Mouse (Mus musculus) layer of hippocampus, postnatal 36 days (tissue): ENCODE data around the gene Gm44511. TPM values are rescaled to one million over a fixed set of nuclear protein-coding genes. Genes with fewer than 3 reads are reported as not detected.

Source experiments
- DNase-seq, 2 experiments: peaks; one replicate each; pipeline ENCODE4 v3.0.0; 2022
- total RNA-seq, 2 experiments: library from RNA; stranded (reverse); gene quantifications; 2 replicates each; pipeline ENCODE4 v1.2.3; 2021

The Gm44511 gene
- total RNA-seq, result not detected

DNA sequence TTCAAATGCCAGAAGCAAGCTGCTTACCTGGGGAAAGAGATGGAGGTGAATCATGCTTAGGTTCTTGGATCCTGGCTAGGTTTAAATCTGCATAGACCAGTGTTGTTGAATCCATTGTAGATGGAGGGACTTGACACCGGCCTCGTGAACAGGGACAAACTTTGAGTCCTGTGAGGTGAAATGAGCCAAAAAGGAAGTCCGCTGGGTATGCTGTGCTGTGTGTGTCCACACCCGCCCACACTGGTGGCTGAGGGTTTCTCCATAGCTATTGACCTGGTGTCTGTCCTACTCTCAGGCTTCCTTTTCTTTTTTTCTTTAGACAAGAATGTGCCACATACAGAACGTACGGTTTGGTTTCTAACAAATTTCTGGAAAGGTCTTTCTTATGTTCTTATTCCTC, at the start of gene Gm44511, which contains the start of gene Klrb1b:
Gm44511 (minus strand) TSS at position 184 of the 400 bp plus-strand sequence.
Klrb1b (minus strand) TSS at position 200 of the 400 bp plus-strand sequence.
- no peak for DNase-seq

DNA sequence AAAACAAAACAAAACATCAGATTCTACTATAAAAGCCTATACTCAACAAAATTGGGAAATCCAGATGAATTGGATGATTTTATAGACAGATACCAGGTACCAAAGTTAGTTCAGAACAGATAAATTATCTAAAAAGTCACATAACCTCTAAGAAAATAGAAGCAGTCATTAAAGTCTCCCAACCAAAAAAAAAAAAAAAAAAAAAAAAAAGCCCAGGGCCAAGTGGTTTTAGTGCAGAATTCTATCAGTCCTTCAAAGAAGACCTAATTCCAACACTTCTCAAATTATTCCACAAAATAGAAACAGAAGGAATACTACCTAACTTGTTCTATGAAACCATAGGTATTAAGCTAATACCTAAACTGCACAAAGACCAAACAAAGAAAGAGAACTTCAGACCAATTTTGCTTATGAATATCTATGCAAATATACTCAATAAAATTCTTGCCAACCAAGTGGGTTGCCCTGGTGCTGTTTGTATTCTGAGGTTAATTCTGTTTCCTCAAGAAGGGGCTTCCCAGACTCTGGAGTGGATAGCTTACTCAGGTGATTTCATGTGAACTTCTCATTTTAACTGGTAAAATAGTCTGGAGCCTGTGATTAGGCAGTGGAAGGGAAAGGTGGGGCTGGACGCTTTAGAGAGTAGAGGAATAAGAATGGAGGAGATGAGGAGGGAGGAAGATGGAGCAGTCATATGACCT, 45.9 kb upstream of the Gm44511 start:
- no peak for DNase-seq

DNA sequence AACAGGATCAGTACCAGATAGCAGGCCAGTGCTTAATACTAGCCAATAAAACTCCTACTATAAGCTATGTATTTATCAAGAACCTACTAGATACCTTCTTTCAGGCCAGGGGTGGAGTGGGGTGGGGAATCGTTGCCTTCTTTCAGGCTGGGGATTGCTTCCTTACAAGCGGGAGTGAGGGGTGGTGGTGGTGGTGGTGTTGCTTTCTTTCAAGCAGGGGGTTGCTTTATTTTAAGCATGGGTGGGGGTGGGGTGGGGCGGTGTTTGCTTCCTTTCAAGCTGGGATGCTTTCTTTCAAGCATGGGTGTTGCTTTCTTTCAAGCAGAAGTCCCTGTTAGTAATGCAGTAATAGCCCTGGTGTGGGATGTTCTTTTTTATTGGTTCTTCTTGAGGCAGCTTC, 42.7 kb upstream of the Gm44511 start:
- no peak for DNase-seq

DNA sequence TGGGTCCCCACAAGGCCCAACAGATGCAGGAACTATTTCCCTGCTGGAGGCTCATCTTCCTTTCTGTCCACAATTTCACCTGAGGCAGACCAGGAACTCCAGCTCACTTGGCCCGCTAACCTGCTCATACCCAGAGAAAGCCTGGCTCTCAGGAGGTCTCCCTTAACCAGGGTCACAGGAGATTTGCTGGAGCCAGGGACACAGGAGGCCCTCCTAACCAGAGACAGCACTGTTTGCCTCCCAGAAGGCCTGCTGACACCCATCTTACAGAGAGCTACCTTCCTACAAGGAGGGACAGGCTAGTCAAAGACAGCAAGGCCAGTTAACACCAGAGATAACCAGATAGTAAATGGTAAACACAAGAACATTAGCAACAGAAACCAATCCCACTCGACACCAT, 31.9 kb upstream of the Gm44511 start:
- no peak for DNase-seq

DNA sequence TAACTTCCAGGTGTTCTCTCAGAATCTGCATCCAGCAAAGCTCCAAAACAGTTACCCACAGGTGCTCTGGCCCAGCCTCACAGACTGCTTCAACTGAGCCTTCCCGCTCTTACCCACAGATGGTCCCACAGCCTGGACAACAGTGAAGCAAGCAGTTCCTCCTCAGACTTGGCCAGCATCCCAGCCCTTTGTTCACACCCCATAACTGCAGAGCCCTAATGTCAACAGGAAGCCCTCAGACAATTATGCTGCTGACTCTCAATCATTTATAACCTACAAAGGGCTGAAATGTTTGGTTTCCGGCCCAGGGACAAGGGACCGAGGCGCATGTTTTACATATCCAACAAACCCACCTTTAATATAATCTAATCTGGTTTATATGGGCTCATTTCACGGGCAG, 30.1 kb upstream of the Gm44511 start:
- DNase-seq, result peak; percentile 49 to 59

DNA sequence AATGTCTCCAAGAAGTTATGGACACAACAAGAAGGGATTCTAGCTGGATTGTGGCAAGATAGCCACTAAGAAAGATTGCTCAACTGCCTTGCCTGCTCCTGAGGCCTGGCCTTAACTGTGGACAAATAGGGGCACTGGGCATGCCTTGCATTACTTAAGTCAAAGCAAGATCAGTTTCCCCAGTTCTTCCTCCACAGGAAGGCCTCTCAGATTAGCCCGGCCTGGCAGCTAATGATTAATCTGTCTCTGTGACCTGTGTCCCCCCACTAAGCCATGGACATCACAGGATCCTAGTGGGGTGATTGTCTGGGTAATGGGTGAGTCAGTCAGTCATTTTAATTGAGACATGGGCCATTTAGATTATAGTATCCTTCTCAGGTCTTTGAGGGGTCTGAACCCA, 29.4 kb upstream of the Gm44511 start:
- DNase-seq, result no peak

DNA sequence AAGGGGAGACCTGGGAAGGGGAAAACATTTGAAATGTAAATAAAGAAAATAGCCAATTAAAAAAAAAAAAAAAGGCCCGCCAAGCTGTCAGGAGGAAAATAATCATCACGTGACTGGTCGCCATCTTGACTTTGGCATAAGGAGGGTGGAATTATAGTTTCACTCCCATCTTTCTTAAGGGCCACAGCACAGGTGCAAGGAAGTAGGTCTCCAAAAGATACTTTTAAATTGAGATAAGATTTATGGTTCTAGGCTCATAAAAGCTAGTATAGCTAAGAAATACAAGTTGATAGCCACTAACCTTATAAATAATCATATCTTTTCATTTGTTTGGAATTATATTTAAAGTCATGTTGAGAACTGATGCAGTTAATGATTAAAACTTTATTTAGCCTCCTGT, 28.8 kb upstream of the Gm44511 start:
- no peak for DNase-seq

DNA sequence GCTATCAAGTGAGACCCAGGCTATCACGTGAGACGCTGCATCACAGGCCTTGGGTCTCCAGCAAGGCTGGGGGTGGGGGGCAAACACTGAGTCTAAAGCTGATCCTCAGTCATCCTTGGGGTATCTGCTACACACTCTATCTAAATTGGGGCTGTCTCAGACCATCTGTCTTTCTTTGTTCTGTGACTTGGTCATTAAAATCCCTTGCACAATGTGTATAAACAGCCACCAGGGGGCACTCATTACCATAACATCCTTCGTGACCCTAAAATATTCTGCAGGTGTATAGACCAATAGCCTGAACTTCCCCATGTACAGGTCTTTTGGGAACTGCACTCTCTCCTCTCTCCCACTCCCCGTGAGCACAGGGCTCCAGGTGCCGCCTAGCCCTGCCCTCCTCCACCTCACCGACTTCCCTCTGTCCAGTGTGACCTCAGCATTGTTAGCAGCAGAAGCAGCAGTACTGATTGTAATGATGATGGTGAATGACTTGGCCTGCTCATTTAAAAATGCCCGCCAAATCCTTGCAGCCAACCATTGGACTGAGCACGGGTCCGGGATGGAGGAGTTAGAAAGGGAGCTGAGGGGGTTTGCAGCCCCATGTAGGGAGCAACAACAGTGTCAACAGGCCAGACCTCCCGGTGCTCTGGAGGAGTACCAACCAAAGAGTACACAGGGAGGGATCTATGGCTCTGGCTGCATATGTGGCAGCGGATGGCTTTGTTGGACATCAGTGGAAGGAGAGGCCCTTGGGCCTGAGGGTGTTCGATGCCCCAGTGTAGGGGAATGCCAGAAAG, 28.1 kb upstream of the Gm44511 start:
- DNase-seq, result peak; percentile 52 to 54

DNA sequence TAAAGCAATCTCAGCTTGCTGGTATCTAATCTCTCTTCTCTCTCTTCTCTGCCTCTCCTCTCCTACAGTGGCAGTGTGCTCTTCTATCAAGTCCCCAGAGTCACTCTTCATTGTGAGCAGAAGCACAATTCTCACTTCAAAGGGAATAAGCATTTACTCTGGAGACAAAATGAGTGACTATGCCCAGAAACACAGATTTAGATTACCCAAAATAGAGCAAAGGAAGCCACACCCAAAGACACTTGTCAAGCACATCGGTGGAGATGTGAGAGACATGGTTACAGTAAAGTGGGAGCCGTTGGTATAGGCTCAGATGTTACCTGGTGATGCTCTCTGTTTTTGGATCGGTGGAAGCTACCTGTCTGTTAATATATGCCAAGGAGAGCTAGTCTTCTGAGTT, 26.7 kb upstream of the Gm44511 start:
- no peak for DNase-seq

DNA sequence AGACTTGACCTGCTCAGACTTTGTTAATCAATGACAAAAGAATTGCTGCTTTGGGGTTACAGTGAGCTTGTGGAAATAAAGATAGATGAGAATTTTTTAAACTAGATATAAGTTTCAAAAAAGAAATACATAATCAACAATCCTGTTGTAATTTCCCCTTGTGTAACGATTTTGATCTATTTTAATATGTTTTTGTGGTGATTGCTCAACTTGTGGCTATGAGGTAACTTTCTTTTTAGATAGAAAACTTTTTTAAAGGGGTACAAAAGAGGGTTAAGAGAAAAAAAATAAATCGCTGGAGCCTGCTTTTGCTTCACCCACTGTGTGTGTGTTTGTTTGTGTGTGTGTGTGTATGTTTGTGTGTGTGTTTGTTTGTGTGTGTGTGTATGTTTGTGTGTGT, 25.0 kb upstream of the Gm44511 start:
- DNase-seq, result no peak

DNA sequence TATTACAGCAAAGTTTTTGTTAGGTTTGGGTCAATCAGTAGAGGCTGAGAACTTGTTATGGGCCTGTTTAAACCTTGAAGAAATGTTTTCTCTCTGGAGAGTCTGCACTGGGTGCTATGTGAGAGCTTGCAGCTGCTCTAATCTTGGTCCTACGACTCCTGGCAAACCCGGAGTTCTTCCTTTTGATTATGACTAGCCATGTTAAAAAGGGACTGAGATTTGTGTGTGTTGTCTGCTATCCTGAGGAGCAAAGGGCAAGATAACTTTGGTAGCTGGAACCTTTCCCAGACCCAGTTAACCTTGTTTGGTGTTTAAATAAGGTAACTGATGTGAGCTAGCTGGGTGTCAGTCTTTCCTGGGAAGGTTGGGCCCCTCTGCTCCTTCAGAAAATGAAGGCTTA, 24.6 kb upstream of the Gm44511 start:
- no peak for DNase-seq

DNA sequence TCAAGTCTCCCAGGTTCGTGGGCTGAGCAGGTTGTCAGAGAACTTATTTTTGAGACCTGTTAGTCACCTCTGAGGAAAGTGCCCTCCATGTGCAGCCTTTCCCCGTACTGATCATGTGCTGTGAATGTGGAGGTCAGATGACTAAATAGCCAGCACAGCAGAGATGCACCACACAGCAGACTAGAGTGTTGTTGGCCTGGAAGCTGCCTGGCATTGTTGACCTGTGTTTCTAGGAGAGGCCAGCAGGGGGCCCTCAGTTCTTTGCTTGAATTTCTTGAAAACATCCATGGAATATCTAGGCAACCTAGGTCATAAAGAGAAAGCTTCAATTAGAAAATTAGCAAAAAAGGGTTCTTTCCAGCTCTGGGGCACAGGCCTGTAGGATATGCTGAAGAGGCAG, 23.8 kb upstream of the Gm44511 start:
- DNase-seq, result peak; percentile 11 to 23

DNA sequence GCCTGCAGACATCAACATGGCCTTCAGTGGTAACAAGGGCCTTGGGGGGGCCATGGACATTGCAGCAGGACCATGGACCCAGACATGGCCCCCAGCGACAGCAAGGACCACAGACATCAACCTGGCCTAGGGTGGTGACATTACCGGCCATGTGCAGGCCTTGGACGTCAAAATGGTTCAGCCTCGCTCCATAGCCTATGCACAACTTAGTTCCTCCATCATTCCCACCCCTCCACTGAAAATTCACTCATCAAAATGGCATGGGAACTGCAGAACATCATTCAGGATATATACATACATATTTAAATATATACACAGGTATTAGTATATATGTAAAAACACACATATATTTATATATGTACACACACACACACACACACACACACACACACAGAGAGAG, 21.3 kb upstream of the Gm44511 start:
- DNase-seq, result no peak

DNA sequence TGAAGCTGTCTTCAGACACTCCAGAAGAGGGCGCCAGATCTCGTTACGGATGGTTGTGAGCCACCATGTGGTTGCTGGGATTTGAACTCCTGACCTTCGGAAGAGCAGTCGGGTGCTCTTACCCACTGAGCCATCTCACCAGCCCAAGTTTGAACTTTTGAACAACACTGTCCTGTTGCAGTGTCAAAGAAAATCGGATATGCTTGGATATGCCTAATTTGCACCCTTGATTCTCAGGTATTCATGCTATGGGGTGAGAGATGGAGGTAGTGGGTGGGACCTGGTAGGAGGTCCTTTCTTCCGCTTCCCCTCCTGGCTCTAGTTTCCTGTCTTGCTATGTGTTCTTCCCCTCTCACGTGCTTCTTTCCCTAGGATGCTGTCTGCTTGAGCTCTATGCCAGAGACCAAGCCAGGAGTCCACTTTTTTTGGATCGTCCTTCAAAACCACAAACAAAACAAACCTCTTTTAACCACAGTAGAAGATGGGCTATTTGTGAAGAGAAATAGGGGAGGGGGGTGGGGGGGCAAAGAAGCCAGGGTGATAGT, 20.0 kb upstream of the Gm44511 start:
- no peak for DNase-seq

DNA sequence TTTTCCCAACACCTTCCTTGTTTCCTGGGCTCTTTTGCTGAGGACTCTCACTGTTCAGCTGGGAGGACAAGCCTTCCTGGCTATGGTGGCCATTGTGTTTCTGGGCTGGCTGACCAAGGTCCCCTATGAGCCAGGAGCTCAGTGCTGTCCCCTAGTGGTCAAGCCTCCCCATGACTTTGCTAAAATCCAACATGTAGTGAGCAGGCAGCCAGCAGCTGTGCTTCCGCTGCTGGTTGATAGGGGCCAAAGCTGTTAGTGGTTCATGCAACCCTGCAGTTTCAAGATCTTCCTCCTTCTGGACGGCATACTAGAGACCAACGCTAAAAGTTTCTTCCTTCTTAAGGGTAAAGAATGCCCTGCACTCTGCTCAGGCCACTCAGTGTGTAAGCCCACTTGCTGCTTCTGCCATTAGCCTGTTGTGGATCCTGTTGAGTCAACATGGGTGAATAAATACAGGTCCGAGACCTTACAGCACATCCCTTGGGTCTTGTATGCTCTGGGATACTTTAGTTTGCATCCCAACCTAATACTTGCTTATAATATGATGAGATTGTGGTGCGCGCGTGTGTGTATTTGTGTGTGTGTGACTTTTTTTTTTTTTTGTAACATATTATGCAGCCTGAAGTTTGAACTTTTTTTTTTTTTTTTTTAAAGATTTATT, 19.3 kb upstream of the Gm44511 start:
- DNase-seq, result peak; percentile 73 to 75

DNA sequence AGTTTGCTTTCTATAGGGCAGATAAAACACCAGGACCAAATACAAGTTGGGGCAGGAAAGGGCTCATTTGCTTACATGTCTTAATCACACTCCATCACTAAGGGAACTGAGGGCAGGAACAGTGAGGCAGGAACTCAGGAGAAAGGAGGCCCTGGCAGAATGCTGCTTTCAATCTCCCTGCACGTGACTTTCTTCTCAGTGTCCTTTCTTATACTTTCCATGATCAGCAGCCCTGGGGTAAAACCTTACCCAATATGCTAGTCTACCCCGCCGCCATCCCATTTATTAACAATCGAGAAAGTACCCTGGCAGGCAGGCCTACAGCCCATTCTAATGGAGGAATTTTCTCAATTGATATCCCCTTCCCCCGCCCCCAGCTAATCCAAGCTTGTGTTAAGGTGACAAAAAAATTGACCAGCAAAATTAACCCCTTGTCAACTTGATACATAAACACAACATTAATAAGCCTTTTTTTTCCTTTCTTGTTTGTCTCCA, 18.5 kb upstream of the Gm44511 start:
- no peak for DNase-seq

DNA sequence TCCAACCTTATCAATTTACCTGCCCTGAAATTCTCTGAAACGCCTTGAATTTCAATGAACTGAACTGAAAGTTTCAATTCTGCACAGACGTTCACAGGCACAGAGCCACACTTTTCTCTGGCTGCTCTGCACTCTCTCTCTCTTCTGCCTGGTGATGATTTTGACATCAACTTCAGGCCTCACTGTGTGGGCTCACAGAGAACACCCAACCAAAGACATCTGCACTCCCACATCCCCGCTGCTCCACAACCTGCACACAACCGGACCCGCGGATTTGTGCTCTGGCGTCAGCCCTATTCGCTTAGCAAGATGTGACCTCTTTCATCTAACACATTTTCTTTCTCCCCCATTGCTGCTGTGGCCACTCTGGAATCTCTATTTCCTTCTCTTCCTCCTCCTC, 18.0 kb upstream of the Gm44511 start:
- peak; percentile 10 to 31 for DNase-seq

DNA sequence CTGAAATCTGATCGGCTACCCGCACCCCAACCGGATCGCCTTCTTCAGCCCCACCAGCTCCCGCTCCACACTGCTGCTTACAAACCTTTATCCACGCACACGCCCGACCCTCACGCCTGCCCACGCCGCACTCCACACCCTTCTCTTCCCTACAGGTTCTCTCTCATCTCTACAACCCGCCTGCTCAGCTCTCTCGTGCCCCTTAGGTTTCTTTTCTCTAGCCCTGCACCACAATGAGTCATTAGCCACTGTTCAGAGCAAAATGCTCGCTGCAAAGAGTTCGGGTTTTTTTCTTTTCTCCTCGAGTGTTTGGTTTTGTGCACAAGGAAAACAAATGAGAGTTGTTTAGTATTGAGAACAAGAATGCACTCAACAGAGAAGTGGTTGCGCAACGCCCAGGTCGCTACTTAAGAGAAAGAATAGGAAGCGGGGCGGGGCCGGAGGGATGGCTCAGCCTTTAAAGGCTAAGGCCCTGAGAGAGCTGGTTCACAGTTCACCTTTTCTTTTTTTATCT, 17.4 kb upstream of the Gm44511 start:
- DNase-seq, result no peak

DNA sequence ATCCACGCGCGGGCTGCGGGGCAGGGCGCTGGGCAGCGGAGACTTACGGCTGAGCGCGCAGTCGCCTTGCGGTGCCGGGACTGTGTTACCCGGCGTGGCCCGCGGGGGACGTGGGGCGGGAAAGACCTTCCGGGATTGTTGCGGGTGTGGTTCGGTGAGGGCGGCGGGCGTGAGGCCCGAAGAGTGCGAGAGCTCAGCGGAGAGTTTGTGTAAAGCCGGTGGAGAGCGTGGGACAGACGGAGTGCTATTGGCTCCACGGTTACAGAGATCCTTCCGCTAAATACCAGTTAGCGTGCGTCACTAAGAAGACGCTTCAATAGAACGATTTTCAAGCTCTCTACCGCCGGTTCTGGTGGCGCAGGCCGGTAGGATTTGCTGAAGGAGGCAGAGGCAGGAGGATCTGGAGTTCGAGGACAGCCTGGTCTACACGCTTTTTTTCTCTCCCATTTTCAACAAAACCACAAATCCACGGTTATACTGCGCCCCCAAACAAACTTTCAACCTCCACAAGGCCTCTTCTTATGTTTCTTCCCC, 16.9 kb upstream of the Gm44511 start:
- DNase-seq, result peak; percentile 93 to 94

DNA sequence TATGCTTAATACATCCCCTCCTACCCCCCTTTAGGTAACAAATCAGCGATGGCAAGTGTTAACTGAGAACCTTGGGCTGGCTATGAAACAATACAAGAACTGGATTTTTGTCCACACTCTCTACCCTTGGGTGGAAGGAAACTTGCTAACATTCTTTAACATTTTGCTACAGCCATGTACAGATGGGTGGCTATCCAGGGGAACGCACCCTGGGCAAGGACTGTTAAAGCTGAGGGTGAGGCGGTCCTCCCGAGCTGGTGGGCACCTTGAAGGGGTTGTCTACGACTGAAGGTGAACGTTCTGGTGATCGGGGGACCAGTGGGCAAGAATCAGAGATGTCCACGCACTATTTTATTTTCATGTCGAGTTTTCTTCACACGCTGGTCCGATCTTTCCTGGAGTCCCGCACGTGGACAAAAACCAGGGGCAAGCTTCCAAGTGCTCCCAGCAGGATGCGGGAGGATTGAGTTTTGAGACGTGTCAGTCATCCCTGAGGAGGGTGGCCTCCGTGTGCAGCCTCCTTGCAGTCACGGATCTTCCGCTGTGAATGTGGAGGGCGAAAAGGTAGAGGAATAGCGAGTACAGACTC, 16.3 kb upstream of the Gm44511 start:
- no peak for DNase-seq

DNA sequence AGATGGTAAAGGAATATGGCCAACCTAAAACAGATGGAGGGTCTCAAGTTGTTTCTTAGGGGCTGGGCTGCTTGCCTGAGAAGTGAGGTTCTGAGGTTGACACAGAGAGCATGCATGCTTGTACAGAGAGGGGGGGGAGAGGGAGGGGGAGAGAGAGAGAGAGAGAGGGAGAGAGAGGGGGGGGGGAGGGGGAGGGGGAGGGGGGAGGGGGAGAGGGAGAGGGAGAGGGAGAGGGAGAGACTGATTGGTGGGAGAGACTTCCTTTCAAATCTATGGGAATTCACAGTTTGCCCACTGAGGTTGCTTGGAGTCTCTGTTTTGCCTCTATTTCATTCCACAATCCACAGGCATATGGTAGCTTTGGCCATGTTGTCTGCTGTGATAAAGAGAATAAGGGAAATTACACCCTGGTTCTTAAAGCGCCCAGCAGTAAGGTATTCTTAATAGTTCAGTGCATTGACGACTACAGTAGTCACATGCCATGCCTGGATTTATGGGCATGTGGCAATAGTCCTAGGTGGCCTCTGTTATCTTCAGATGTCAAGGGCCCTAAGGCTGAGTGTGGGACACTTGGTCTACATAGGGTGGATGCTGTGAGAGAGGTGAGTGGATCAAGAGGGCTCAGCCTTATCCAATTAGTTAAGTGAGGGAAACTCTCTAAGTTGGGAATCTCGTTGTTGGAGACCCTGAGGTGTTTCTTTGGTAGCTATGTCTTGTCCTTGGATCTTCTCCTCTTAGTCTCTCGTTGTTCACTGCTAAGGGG, 15.4 kb upstream of the Gm44511 start:
- DNase-seq, result no peak
